Mouse (Mus musculus) erythroid progenitor cell, adult 5-6 weeks (primary cell): ENCODE measurements around the gene Pepd. TPM values are rescaled to one million over a fixed set of nuclear protein-coding genes. Genes with fewer than 3 reads are reported as not detected.
"Not testable (repeated sequence)": the region's sequence is repeated elsewhere in the genome, so short reads cannot be mapped to it uniquely, and the experiment has no call there.

Experiments used
- ATAC-seq: replicated peaks from 2 replicates; pipeline ENCODE4 v1.8.0; 2016; ENCODE audit warnings: moderate number of reproducible peaks, mild to moderate bottlenecking, moderate TSS enrichment, inconsistent platforms; ENCODE audit not compliant: poor library complexity, low FRiP score, severe bottlenecking
- total RNA-seq, 2 experiments: library from RNA; stranded (forward) in 1 of 2; stranded (reverse) in 1 of 2; fragments of 150-400 nt in 1 of 2; fragments of 186-747, 209-891 nt in 1 of 2; gene quantifications; 2 replicates each; pipeline versions ENCODE4 v1.2.3 to v1.2.4; 2015 to 2017; ENCODE audit warnings: low replicate concordance in 2 of 2

The Pepd gene
- total RNA-seq, 2 experiments from 2014 or later = 17.2 TPM

GRCm38 (mm10) chr7:34975913-34976312 lies 63.7 kb downstream of the Pepd start:
- ATAC-seq = no peak

- no peak for ATAC-seq
Measured at GRCm38 (mm10) chr7:34977403-34977802, 65.2 kb downstream of the Pepd start.

GRCm38 (mm10) chr7:34981803-34982202 lies 69.6 kb downstream of the Pepd start:
- ATAC-seq = peak; percentile 36; the same call in 1 of the 2 replicates

GRCm38 (mm10) chr7:34982372-34982771 lies 70.2 kb downstream of the Pepd start:
- not testable (repeated sequence) for ATAC-seq

- no peak for ATAC-seq
Measured at GRCm38 (mm10) chr7:34983702-34984475, 71.7 kb downstream of the Pepd start.

- ATAC-seq = no peak
Measured at GRCm38 (mm10) chr7:34984526-34985133, 72.5 kb downstream of the Pepd start.

- ATAC-seq = no peak; the same call in 1 of the 2 replicates
Measured at GRCm38 (mm10) chr7:34985216-34985615, 73.0 kb downstream of the Pepd start.

GRCm38 (mm10) chr7:34985646-34986045 lies 73.5 kb downstream of the Pepd start:
- ATAC-seq = peak; percentile 95

GRCm38 (mm10) chr7:34986575-34987150 lies 74.5 kb downstream of the Pepd start:
- no peak for ATAC-seq

- ATAC-seq = no peak
Measured at GRCm38 (mm10) chr7:34987258-34987657, 75.1 kb downstream of the Pepd start.

- ATAC-seq = no peak
Measured at GRCm38 (mm10) chr7:34988488-34988887, 76.3 kb downstream of the Pepd start.

GRCm38 (mm10) chr7:34991731-34992246 lies 79.6 kb downstream of the Pepd start:
- ATAC-seq = no peak

- ATAC-seq = no peak
Measured at GRCm38 (mm10) chr7:34992766-34993165, 80.6 kb downstream of the Pepd start.

- ATAC-seq = no peak
Measured at GRCm38 (mm10) chr7:34995872-34996662, 83.9 kb downstream of the Pepd start.

GRCm38 (mm10) chr7:35000839-35001238 lies 88.7 kb downstream of the Pepd start:
- ATAC-seq = peak; percentile 64; the same call in 1 of the 2 replicates

GRCm38 (mm10) chr7:35003171-35003737 lies 91.1 kb downstream of the Pepd start:
- ATAC-seq = no peak

GRCm38 (mm10) chr7:35006661-35007060 lies 94.5 kb downstream of the Pepd start:
- ATAC-seq = no peak

- no peak for ATAC-seq
Measured at GRCm38 (mm10) chr7:35013228-35013627, 101.0 kb downstream of the Pepd start.

- no peak for ATAC-seq
Measured at GRCm38 (mm10) chr7:35015252-35015651, 103.1 kb downstream of the Pepd start.

- no peak for ATAC-seq
Measured at GRCm38 (mm10) chr7:35021365-35021764, 109.2 kb downstream of the Pepd start.
